Mouse (Mus musculus) heart, embryonic 14.5 days (tissue): ENCODE data around the gene Dync2li1. TPM values are rescaled to one million over a fixed set of nuclear protein-coding genes. Genes with fewer than 3 reads are reported as not detected.

ENCODE experiments used
- ATAC-seq: fragments of 200-750 bp; cut with Nextera tagmentation; 2 replicates; pipeline ENCODE4 v1.8.0; 2017; ENCODE audit warnings: low read depth, moderate TSS enrichment; ENCODE audit not compliant: insufficient number of reproducible peaks, insufficient read depth, low FRiP score
- H3K27ac ChIP-seq, 2 experiments: fragments of 200-500 bp in 1 of 2; fragments of 300-500 bp in 1 of 2; sonication (generic) in 1 of 2; replicated peaks in 1 of 2; 2 replicates each; pipeline ENCODE4 v1.5.1; 2012 to 2014; ENCODE audit warnings: low read depth in 2 of 2, low read length in 2 of 2, control low read depth in 1 of 2, mild to moderate bottlenecking in 1 of 2, mixed read lengths in 1 of 2; ENCODE audit not compliant: control insufficient read depth in 1 of 2, insufficient read depth in 1 of 2
- H3K27me3 ChIP-seq: fragments of 300-500 bp; sonication (generic); 2 replicates; pipeline ENCODE4 v1.6.1; 2014; ENCODE audit warnings: mild to moderate bottlenecking, low read length, control low read depth; ENCODE audit not compliant: control insufficient read depth, insufficient read depth
- H3K36me3 ChIP-seq: fragments of 300-500 bp; sonication (generic); 2 replicates; pipeline ENCODE4 v1.6.1; 2014; ENCODE audit warnings: mild to moderate bottlenecking, control low read depth, low read length, mixed read lengths; ENCODE audit not compliant: control insufficient read depth, insufficient read depth
- H3K4me1 ChIP-seq, 2 experiments: fragments of 200-500 bp in 1 of 2; fragments of 300-500 bp in 1 of 2; sonication (generic) in 1 of 2; 2 replicates each; pipeline ENCODE4 v1.6.1; 2012 to 2014; ENCODE audit warnings: low read length in 2 of 2, control low read depth in 1 of 2, mixed read lengths in 1 of 2; ENCODE audit not compliant: control insufficient read depth in 2 of 2, insufficient read depth in 2 of 2
- H3K4me2 ChIP-seq: fragments of 300-500 bp; sonication (generic); 2 replicates; pipeline ENCODE4 v1.6.1; 2014; ENCODE audit warnings: mild to moderate bottlenecking, low read length
- H3K4me3 ChIP-seq, 2 experiments: fragments of 200-500 bp in 1 of 2; fragments of 300-500 bp in 1 of 2; sonication (generic) in 1 of 2; 2 replicates each; pipeline ENCODE4 v1.5.1; 2012 to 2014; ENCODE audit warnings: low read length in 2 of 2, mild to moderate bottlenecking in 2 of 2, control low read depth in 1 of 2, low read depth in 1 of 2, moderate library complexity in 1 of 2; ENCODE audit not compliant: control insufficient read depth in 1 of 2, insufficient read depth in 1 of 2
- H3K9ac ChIP-seq: fragments of 300-500 bp; sonication (generic); 2 replicates; pipeline ENCODE4 v1.6.1; 2014; ENCODE audit warnings: mild to moderate bottlenecking, low read length
- H3K9me3 ChIP-seq: fragments of 300-500 bp; sonication (generic); 2 replicates; pipeline ENCODE4 v1.6.1; 2016; ENCODE audit warnings: low read length, control low read depth; ENCODE audit not compliant: control insufficient read depth
- WGBS: fragments of 180-500 bp; shearing (Covaris S2); extraction: QIAGEN DNeasy Blood & Tissue Kit; methylation state at CpG from one replicate; pipeline ENCODE4 v1.1.7; 2014; 5-methylcytosine and 5-hydroxymethylcytosine counted together
- polyA plus RNA-seq: library from polyadenylated mRNA; unstranded; fragments of >200 nt; fragmentation: Nextera tagmentation; extraction: Ambion mirVana; gene quantifications from 2 replicates; pipeline ENCODE4 v1.2.1, GENCODE M21; 2014

The Dync2li1 gene
- polyA plus RNA-seq, 1 experiment from 2014 or later, result 14.9 TPM

GRCm38 (mm10) chr17:84585104-84585503 lies 41.2 kb upstream of the Dync2li1 start:
- no peak for ATAC-seq
- H3K4me3 ChIP-seq, result no peak overlapping the region
- H3K9ac ChIP-seq, result no peak overlapping the region
- WGBS, result 72% methylated on average over 8 of the region's 8 CpGs
- H3K4me1 ChIP-seq, result no peaks in the 10 kb centered on the region
- no peak overlapping the region for H3K27ac ChIP-seq
- H3K27me3 ChIP-seq, result no peaks in the 10 kb centered on the region
- no peaks in the 10 kb centered on the region for H3K9me3 ChIP-seq
- no peak overlapping the region for H3K4me2 ChIP-seq
- no peaks in the 10 kb centered on the region for H3K36me3 ChIP-seq

DNA sequence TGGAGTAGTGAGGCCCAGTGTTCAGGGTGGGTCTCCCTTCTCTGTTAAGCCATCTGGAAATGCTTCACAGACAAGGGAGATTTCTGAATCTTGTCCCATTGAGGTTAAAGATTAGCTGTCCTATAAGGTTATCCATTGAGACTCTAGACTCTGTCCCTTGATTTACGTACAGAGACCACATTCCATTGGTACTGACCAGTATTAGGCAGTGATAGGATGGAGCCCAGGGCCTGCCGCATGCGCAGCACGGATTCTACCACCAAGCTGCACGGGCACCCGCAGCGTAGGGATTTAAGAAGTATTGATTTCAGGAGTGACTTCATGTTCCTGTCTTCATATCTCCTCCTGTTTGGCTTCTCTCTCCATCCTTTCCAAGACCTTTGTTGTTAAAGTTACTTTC lies 36.2 kb upstream of the Dync2li1 start:
- ATAC-seq, result no peak
- 90% methylated on average over 7 of the region's 7 CpGs for WGBS
- no peak overlapping the region for H3K4me2 ChIP-seq

DNA sequence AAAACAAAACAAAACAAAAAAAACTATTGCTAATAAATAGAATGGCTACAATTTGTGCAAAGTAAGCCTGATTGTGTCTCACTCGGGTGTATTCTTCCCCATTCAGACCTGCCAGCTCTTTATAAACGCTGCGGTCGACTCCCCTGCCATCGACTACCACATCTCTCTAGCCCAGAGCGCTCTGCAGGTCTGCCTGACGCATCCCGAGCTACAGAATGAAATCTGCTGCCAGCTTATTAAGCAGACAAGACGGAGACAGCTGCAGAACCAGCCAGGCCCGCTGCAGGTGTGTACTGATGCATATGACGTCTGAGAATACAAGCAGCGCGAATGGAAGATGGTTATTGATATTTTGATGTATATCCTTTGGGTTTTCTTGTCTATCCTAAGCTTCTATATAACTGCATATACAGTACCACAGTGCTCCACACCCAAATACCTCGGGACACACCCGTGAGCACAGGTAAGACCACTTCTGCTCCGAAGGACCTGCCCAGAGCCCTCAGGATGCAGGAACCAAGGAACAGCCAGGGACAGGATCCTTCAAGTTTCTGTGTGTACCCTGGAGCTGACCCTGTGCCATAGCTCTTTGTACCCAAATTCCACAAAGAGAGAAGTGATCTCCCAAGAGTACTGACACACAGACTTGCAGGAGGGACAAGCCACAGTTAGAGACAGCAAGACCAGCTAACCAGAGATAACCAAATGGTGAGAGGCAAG lies 34.7 kb upstream of the Dync2li1 start:
- WGBS, result 87% methylated on average over 16 of the region's 16 CpGs
- H3K4me3 ChIP-seq, result no peak overlapping the region

More for the DNA sequence above, 36.2 kb upstream of the Dync2li1 start:
- H3K9me3 ChIP-seq, result no peaks in the 10 kb centered on the region
- H3K27ac ChIP-seq, result no peak overlapping the region
- H3K36me3 ChIP-seq, result no peaks in the 10 kb centered on the region
- no peaks in the 10 kb centered on the region for H3K27me3 ChIP-seq
- no peak overlapping the region for H3K9ac ChIP-seq
- H3K4me1 ChIP-seq, result no peaks in the 10 kb centered on the region
- H3K4me3 ChIP-seq, result no peak overlapping the region

DNA sequence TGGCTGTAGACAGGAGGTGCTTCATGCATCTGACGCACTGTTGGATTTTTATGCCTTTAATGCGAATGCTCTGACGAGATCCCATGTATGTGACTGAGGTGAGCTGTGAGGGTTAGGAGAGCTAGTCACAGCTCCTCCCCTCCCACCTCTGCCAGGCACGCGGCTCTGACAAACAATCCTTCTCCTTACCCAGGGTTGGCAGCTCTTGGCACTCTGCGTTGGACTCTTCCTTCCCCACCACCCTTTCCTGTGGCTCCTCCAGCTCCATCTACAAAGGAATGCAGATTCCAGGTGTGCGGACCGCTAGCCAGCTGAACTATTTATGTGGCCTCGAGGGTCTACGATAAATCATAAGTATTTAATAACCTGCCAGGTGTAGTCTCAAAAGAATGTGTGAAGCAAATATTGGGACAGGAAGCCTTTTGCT lies 30.3 kb upstream of the Dync2li1 start:
- Histone ChIP-seq H3K9ac (no peak overlapping the region), H3K4me1 (no peaks in the 10 kb centered on the region; a peak in 1 of 4 replicates), H3K36me3 (no peaks in the 10 kb centered on the region), H3K4me2 (no peak overlapping the region), H3K27me3 (no peaks in the 10 kb centered on the region), H3K9me3 (no peaks in the 10 kb centered on the region), H3K27ac (no peak overlapping the region), H3K4me3 (no peak overlapping the region)
- ATAC-seq, result no peak
- 42% methylated on average over 10 of the region's 10 CpGs for WGBS

More for the DNA sequence above, 34.7 kb upstream of the Dync2li1 start:
- Histone ChIP-seq H3K4me1 (no peaks in the 10 kb centered on the region; a peak in 1 of 4 replicates), H3K36me3 (no peaks in the 10 kb centered on the region), H3K4me2 (no peak overlapping the region), H3K27ac (no peak overlapping the region), H3K9ac (no peak overlapping the region), H3K27me3 (no peaks in the 10 kb centered on the region), H3K9me3 (no peaks in the 10 kb centered on the region)
- ATAC-seq, result no peak

DNA sequence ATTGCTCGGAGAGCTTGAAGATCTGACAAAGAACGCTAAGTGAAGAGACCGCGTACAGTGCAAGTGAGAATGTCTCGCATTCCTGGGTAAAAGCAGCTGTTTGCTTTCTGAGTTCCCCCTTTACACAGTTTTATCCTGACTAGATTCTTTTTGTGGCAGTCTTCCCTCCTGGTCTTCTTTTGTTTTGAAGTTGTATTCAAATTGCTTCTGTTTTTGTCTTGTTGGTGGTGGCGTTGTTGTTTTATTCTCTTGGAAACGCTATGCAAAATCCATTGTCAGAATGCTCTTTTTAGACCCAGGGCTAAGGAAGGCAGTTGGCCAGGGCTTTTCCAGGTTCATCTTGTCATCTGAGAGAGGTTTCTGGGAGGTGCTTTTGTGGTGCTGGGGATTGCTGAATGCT lies 29.8 kb upstream of the Dync2li1 start:
- Histone ChIP-seq H3K9me3 (no peaks in the 10 kb centered on the region), H3K27me3 (no peaks in the 10 kb centered on the region), H3K4me2 (no peak overlapping the region), H3K9ac (no peak overlapping the region), H3K4me3 (no peak overlapping the region), H3K4me1 (no peaks in the 10 kb centered on the region; a peak in 1 of 4 replicates), H3K27ac (no peak overlapping the region), H3K36me3 (no peaks in the 10 kb centered on the region)
- WGBS, result 70% methylated on average over 7 of the region's 7 CpGs
- no peak for ATAC-seq

DNA sequence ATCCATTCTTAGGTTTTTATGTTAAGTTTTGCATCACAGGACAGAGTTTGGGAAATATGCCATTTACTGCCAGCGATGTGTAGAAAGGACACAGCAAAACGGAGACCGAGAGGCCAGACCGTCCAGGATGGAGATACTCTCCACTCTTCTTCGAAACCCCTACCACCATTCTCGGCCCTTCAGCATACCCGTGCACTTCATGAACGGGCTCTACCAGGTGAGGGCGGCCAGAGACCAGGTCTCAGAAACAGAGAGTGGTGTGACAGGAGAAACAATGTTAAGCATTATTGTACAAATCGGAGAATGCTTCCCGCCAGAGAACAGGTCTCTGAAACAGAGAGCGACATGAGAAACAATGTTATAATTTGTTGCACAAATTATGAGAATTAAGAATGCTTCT lies 28.4 kb upstream of the Dync2li1 start:
- no peaks in the 10 kb centered on the region for H3K9me3 ChIP-seq
- no peaks in the 10 kb centered on the region for H3K36me3 ChIP-seq
- H3K4me3 ChIP-seq, result no peak overlapping the region
- WGBS, result 87% methylated on average over 12 of the region's 12 CpGs
- H3K9ac ChIP-seq, result no peak overlapping the region
- no peak for ATAC-seq
- no peak overlapping the region for H3K27ac ChIP-seq
- no peaks in the 10 kb centered on the region for H3K27me3 ChIP-seq
- peaks cover 0 to under 1% of the 10 kb centered on the region in 2 experiments; a peak in 2 of 4 replicates for H3K4me1 ChIP-seq
- H3K4me2 ChIP-seq, result no peak overlapping the region

DNA sequence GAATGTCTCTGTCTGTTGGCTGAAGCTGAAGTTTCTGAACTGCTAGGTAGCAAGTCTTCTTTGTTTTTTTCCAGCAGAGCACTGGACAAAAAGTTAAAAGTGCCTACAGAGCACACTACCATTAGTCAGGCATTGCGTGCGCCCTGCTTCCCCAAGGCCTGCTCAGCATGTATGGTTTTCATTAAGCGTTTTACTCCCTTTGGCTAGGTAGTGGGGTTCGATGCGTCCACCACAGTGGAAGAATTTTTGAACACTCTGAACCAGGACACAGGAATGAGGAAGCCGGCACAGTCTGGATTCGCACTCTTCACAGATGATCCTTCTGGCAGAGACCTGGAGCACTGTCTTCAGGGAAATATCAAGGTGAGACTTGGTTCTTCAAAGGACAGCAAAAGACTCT lies 27.4 kb upstream of the Dync2li1 start:
- Histone ChIP-seq H3K4me3 (no peak overlapping the region), H3K9ac (no peak overlapping the region), H3K27me3 (no peaks in the 10 kb centered on the region), H3K9me3 (no peaks in the 10 kb centered on the region), H3K4me1 (peaks cover 5 to 8% of the 10 kb centered on the region in 2 experiments), H3K27ac (no peak overlapping the region), H3K4me2 (no peak overlapping the region), H3K36me3 (no peaks in the 10 kb centered on the region)
- ATAC-seq, result no peak
- 89% methylated on average over 7 of the region's 7 CpGs for WGBS
